Mouse (Mus musculus) left cerebral cortex, adult 9 months (tissue): ENCODE data around the gene Scgb2b12.
"Not testable (repeated sequence)": the region's sequence is repeated elsewhere in the genome, so short reads cannot be mapped to it uniquely, and the experiment has no call there.

Source experiments
- DNase-seq, 2 experiments: peaks; one replicate each; pipeline ENCODE4 v3.0.0; 2022; ENCODE audit warnings: low spot score in 2 of 2

Gene Scgb2b12

GRCm38 (mm10) chr7:32327145-32327544 lies at the start of gene Scgb2b12:
TSS of gene Scgb2b12 (minus strand) at chr7:32327245.
- DNase-seq: not testable (repeated sequence)

GRCm38 (mm10) chr7:32333882-32334281 lies 6.8 kb upstream of the Scgb2b12 start, which contains the start of gene Scgb1b12:
TSS of gene Scgb1b12 (plus strand) at chr7:32334182.
- DNase-seq: not testable (repeated sequence)
